Mouse (Mus musculus): Measurements from ENCODE around the gene Scgb2b18.
"Not testable (repeated sequence)": the region's sequence is repeated elsewhere in the genome, so short reads cannot be mapped to it uniquely, and the experiment has no call there.

The Scgb2b18 gene

GRCm38 (mm10) chr7:33173764-33174163 lies at the start of gene Scgb2b18:
Scgb2b18 (minus strand) TSS chr7:33173864.
- DNase-seq (ENCODE audit: extremely low spot score, low read depth, low spot score): not testable (repeated sequence)

DNA sequence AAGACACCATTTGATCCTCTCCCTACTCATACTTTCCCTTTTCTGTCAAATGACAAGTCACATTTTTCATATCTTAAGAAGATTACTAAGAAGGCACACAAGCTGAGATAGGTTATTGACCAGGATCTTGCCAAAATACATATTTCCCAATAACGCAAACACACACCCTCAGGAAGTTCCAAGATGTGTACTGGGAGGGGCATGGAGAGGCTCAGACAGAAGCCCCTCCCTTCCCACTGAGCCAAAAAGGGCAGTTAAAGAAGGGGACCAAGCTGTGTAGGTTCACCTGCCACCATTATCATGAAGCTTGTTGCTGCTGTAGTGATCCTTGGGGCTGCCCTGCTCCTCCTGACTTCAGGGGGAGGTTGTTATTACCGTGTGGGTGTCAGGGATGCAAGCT lies 11.6 kb upstream of the Scgb2b18 start, which contains the start of gene Scgb1b18:
Gene Scgb1b18, plus strand, starts transcription at position 301 of the 400 bp plus-strand sequence.
- DNase-seq (ENCODE audit: extremely low spot score, low read depth, low spot score): not testable (repeated sequence)
